Mouse (Mus musculus) lung, embryonic 14.5 days (tissue): ENCODE results near the gene Mef2d. TPM values are rescaled to one million over a fixed set of nuclear protein-coding genes. Genes with fewer than 3 reads are reported as not detected.

Source experiments
- ATAC-seq: fragments of 200-750 bp; cut with Nextera tagmentation; 2 replicates; pipeline ENCODE4 v1.8.0; 2017; ENCODE audit warnings: mild to moderate bottlenecking, moderate TSS enrichment, moderate library complexity; ENCODE audit not compliant: insufficient read depth
- DNase-seq: peaks from one replicate; pipeline ENCODE4 v3.0.0-alpha.2; 2015
- H3K27ac ChIP-seq: fragments of 300-500 bp; sonication (generic); 2 replicates; pipeline ENCODE4 v1.5.1; 2014; ENCODE audit warnings: low read depth, mild to moderate bottlenecking, moderate library complexity
- H3K27me3 ChIP-seq: fragments of 300-500 bp; sonication (generic); 2 replicates; pipeline ENCODE4 v1.6.1; 2014; ENCODE audit warnings: low read length, control low read depth; ENCODE audit not compliant: insufficient read depth
- H3K36me3 ChIP-seq: fragments of 300-500 bp; sonication (generic); 2 replicates; pipeline ENCODE4 v1.6.1; 2014; ENCODE audit warnings: control low read depth; ENCODE audit not compliant: insufficient read depth
- H3K4me1 ChIP-seq: fragments of 300-500 bp; sonication (generic); 2 replicates; pipeline ENCODE4 v1.6.1; 2014; ENCODE audit warnings: antibody characterized with exemption, control low read depth; ENCODE audit not compliant: insufficient read depth
- H3K4me2 ChIP-seq: fragments of 300-500 bp; sonication (generic); 2 replicates; pipeline ENCODE4 v1.6.1; 2014; ENCODE audit warnings: mild to moderate bottlenecking
- H3K4me3 ChIP-seq: fragments of 300-500 bp; sonication (generic); 2 replicates; pipeline ENCODE4 v1.5.1; 2014; ENCODE audit warnings: low read depth, low read length
- H3K9ac ChIP-seq: fragments of 300-500 bp; sonication (generic); 2 replicates; pipeline ENCODE4 v1.6.1; 2014
- H3K9me3 ChIP-seq: fragments of 300-500 bp; sonication (generic); 2 replicates; pipeline ENCODE4 v1.6.1; 2016; ENCODE audit warnings: low read depth, low read length, control low read depth
- CTCF ChIP-seq: IDR thresholded peaks from 2 replicates; pipeline ENCODE4 v1.5.1; 2016; ENCODE audit warnings: antibody characterized with exemption, low read depth
- WGBS: fragments of 180-500 bp; shearing (Covaris S2); extraction: QIAGEN DNeasy Blood & Tissue Kit; methylation state at CpG from one replicate; pipeline ENCODE4 v1.1.7; 2014; 5-methylcytosine and 5-hydroxymethylcytosine counted together
- polyA plus RNA-seq: library from polyadenylated mRNA; unstranded; fragments of >200 nt; fragmentation: Nextera tagmentation; extraction: Ambion mirVana; gene quantifications from 2 replicates; pipeline ENCODE4 v1.2.1, GENCODE M21; 2014

The Mef2d gene
- polyA plus RNA-seq, 1 experiment from 2014 or later, result 25.4 TPM

DNA sequence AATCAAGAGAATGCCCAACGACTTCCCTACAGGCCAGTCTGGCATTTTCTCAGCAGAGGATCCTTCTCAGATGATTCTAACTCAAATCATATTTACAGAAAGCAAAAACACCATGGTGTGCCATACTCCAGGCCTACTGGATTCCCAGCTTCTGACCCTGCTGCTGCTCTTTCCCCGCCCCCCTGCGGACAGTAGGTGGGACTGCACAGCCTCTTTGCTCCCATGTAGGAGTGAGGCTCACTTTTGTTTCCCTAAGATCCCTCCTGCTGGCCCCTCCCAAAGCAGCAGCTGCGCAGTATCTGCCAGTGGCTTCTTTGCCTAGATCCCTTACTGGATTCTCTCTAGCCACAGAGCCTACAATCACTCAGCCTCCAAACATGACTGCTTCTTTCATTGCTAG, 36.0 kb upstream of the Mef2d start:
- DNase-seq, result no peak
- no peaks in the 10 kb centered on the region for H3K9me3 ChIP-seq
- no peaks in the 10 kb centered on the region for H3K27me3 ChIP-seq
- 89% methylated on average over 4 of the region's 4 CpGs for WGBS
- no peak for TF ChIP-seq CTCF
- H3K9ac ChIP-seq, result no peak overlapping the region
- H3K36me3 ChIP-seq, result peaks cover 95% of the 10 kb centered on the region
- H3K4me3 ChIP-seq, result no peak overlapping the region
- no peak overlapping the region for H3K4me2 ChIP-seq
- no peak for ATAC-seq
- H3K27ac ChIP-seq, result no peak overlapping the region
- no peaks in the 10 kb centered on the region for H3K4me1 ChIP-seq

DNA sequence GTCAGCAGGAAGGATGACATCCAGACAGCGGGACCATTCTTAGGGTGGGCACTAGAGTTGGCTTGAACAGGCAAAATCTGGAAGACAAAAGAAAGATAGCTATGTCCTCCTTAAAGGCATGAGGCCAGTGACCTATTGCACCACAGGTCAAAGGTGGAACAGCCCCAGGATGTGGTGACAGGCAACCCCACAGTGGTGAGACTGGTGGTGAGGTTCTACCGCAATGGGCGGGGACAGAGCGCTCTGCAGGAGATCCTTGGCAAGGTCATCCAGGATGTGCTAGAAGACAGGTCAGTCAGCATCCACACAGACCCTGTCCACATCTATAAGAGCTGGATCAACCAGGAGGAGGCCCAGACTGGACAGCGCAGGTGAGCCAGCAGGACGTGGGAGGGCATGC, 33.0 kb upstream of the Mef2d start:
- no peaks in the 10 kb centered on the region for H3K4me1 ChIP-seq
- ATAC-seq, result no peak
- no peak for DNase-seq

GRCm38 (mm10) chr3:88114396-88114795, 27.8 kb upstream of the Mef2d start:
- no peak for TF ChIP-seq CTCF
- DNase-seq, result no peak
- WGBS, result 75% methylated on average over 12 of the region's 12 CpGs
- no peak for ATAC-seq
- H3K27ac ChIP-seq, result no peak overlapping the region
- no peak overlapping the region for H3K4me3 ChIP-seq
- H3K9ac ChIP-seq, result no peak overlapping the region
- H3K36me3 ChIP-seq, result peaks cover 94% of the 10 kb centered on the region
- no peaks in the 10 kb centered on the region for H3K4me1 ChIP-seq
- no peaks in the 10 kb centered on the region for H3K9me3 ChIP-seq
- H3K27me3 ChIP-seq, result no peaks in the 10 kb centered on the region
- no peak overlapping the region for H3K4me2 ChIP-seq

More for the DNA sequence above, 33.0 kb upstream of the Mef2d start:
- Histone ChIP-seq H3K27me3 (no peaks in the 10 kb centered on the region), H3K9ac (no peak overlapping the region), H3K27ac (no peak overlapping the region), H3K4me3 (no peak overlapping the region), H3K36me3 (peaks cover 93% of the 10 kb centered on the region), H3K9me3 (no peaks in the 10 kb centered on the region), H3K4me2 (no peak overlapping the region)
- WGBS, result 91% methylated on average over 6 of the region's 6 CpGs
- TF ChIP-seq CTCF, result no peak

DNA sequence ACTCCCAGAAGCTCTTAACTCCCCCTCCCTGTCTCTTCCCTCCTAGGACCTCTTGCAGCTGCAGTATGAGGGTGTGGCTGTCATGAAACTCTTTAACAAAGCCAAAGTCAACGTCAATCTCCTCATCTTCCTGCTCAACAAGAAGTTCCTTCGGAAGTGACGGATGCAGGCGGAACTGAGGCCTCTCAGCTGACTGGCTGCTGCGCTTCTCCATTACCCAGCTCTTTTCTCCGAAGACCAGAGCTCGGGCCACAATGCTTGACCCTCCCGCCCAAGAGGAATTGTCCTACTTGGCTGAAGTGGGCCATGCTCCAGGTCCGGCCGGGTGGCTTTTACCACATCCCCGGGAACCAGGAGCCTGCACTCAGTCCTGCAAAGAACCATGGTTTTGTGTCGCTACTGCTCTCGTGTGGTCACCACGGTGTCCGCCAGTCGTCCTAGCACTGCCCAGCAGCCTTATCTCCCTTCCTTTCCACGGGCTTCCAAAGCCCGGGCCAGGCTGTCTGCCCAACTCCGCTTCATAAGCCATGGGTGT, 22.0 kb upstream of the Mef2d start:
- no peak for ATAC-seq
- no peak for DNase-seq
- Histone ChIP-seq H3K9me3 (no peaks in the 10 kb centered on the region), H3K4me3 (no peak overlapping the region), H3K9ac (no peak overlapping the region), H3K36me3 (peaks cover 54% of the 10 kb centered on the region), H3K4me2 (no peak overlapping the region), H3K27ac (no peak overlapping the region), H3K4me1 (no peaks in the 10 kb centered on the region), H3K27me3 (no peaks in the 10 kb centered on the region)
- 82% methylated on average over 19 of the region's 19 CpGs for WGBS
- TF ChIP-seq CTCF, result no peak

GRCm38 (mm10) chr3:88121164-88122131, 20.7 kb upstream of the Mef2d start:
- 55% methylated on average over 14 of the region's 14 CpGs for WGBS
- ATAC-seq (no peak), DNase-seq (no peak)
- H3K27ac ChIP-seq, result no peak overlapping the region
- H3K9ac ChIP-seq, result no peak overlapping the region
- no peaks in the 10 kb centered on the region for H3K9me3 ChIP-seq
- peaks cover 44% of the 10 kb centered on the region for H3K36me3 ChIP-seq
- H3K4me1 ChIP-seq, result no peaks in the 10 kb centered on the region
- H3K4me3 ChIP-seq, result no peak overlapping the region
- no peak overlapping the region for H3K4me2 ChIP-seq
- TF ChIP-seq CTCF, result no peak
- H3K27me3 ChIP-seq, result no peaks in the 10 kb centered on the region

- ATAC-seq (no peak), DNase-seq (no peak)
- no peak for TF ChIP-seq CTCF
- WGBS, result 37% methylated on average over 4 of the region's 4 CpGs
- Histone ChIP-seq H3K27ac (no peak overlapping the region), H3K9ac (no peak overlapping the region), H3K36me3 (peaks cover 7% of the 10 kb centered on the region), H3K4me1 (no peaks in the 10 kb centered on the region), H3K27me3 (no peaks in the 10 kb centered on the region), H3K4me2 (no peak overlapping the region), H3K4me3 (no peak overlapping the region), H3K9me3 (no peaks in the 10 kb centered on the region)
Measured at GRCm38 (mm10) chr3:88125195-88125594, 17.0 kb upstream of the Mef2d start.

- Histone ChIP-seq H3K9ac (no peak overlapping the region), H3K9me3 (no peaks in the 10 kb centered on the region), H3K36me3 (no peaks in the 10 kb centered on the region), H3K4me3 (no peak overlapping the region), H3K4me1 (no peaks in the 10 kb centered on the region), H3K27ac (no peak overlapping the region), H3K27me3 (no peaks in the 10 kb centered on the region), H3K4me2 (no peak overlapping the region)
- ATAC-seq (no peak), DNase-seq (no peak)
- WGBS, result 52% methylated on average over 7 of the region's 7 CpGs
- no peak for TF ChIP-seq CTCF
Measured at GRCm38 (mm10) chr3:88126181-88126580, 16.0 kb upstream of the Mef2d start.
